Mouse (Mus musculus) ovary, adult 18-20 months (tissue): Measurements from ENCODE around the gene Tbc1d4.

ENCODE experiments used
- DNase-seq: peaks from one replicate; pipeline ENCODE4 v3.0.0; 2022; ENCODE audit warnings: low spot score, mixed read lengths

Gene Tbc1d4

DNA sequence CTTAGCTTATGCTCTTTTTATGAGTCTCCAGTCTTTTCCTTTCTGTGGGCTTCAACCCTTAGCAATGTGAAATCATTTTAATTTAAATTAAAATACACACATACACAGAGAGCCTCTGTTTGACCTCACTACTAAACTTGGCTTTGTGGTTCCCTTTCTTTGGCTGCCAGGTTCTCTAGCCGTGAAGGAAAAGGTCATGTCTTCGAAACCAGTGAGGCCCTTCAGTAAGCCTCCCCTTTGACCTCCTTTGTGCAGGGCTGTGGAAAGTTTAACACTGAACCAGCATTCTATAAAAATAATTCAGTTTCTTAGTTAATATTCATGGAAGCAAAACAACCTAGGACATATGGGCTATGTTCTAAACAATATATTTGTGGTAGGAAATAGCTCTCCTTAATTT lies 78.5 kb downstream of the Tbc1d4 start:
- no peak for DNase-seq

DNA sequence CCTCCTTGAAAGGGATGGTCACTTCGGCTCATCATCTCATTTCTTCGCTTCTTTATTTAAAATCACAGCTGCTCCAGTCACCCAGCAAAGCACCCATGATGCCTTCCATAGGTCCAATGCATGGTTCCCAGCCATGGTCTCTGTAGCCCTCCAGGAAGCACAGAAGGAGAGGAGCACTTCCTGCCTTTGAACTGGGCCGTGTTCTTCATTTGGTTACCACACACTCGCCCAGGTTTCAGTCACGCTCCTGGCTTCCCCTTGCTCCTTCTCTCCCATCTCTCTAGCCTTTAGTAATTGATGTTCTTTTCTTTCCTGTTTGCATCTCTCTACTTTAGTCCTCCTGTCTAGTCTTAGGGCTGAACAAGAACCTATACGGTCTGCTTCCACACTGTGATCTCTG lies 79.8 kb downstream of the Tbc1d4 start:
- no peak for DNase-seq

DNA sequence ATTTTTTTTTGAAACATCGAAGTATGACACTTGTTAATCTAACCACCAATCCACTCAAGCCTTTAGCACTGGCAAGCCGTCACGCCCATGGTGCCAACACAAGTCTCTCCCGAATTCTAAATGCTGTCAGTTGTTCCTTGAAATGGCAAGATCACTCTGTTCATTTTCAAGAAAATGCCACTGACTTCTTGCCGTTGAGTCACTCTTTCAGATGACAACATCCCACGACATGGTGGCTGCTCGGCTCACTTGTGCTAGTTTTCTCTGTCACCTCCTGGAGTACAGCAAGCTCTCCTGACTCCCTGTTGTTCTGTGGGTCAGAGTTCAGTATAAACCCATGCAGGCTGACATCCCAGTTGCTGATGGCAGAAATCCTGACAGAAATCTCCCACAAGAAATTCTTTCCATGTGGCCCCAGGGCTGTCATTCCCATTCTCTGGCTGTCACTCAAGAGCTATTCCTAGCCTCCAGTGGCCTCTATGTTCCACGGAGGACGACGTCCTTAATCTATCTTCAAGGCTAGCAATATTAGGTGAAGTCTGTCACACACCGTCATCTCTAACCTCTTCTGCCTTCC lies 81.5 kb downstream of the Tbc1d4 start:
- no peak for DNase-seq

DNA sequence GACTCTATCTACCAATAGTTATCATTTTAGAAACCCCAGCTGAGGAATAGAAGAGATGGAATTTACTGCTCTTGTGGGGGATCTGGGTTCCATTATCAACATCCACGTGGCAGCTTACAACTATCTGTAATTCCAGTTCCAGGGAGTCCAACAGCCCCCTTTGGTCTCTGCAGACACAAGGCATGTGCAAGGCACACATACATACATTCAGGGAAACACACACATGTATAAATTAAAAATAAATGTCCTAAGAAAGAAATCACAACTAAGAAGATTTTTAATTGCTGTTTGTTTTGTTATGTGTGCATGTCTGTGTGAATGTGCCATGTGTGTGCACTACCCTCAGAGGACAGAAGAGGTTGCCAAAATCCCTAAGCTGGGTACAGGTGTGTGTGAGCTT lies 82.5 kb downstream of the Tbc1d4 start:
- no peak for DNase-seq

DNA sequence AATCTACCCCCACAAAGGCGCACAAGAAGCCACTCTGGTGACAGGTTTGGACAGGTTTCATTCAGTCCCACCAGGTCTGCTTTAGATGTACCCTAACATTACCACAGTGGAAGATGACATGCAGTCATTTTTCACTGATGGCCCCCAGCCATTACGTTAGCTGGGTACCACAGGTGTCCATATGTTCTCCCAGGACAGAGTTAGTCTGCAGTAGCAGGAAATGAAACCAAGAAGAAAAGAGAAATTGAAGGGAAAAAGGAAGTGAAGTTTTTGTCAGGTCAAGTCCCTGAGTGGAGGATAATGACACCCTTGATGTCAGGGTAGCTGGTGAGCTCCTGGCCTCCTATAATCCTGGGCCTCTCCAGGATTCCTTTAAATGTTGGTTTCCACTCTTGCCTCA lies 89.0 kb downstream of the Tbc1d4 start:
- no peak for DNase-seq

DNA sequence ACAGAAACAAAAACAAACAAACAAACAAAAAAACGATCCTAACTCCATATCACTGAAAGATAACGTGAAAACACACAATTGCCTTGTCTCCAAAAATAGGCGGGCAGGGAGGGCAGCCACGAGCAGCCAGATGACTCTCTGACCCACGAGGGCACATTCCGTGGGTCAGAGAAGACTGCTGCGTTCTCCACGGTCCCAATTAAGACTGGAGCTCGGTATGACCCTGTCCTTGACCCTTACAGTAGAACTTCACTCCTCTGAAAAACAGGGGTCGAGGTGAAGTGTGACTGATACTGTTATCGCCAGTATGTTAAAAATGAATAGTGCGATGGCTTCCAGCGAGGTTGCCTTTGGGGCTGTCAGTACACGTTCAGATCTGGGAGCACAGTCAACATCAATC lies 90.7 kb downstream of the Tbc1d4 start:
- no peak for DNase-seq

DNA sequence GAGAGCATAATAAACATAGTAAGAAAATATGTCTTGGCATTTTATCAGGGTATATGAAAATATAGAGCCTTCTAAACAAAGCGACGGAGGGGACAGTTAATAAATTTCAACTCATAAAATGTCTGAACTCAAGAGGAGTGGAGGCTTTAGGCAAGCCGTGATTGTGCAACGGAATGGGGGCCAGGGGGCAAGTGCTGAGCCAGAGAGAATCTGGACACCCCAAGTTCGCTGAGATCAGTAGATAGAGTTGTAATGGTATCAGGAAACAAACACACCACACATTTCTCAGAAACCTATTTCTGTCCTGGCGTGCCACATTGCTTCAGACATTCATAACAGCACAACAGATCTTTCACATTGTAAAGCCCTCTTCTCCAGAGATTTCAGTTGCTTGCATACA lies 91.2 kb downstream of the Tbc1d4 start:
- DNase-seq = no peak

DNA sequence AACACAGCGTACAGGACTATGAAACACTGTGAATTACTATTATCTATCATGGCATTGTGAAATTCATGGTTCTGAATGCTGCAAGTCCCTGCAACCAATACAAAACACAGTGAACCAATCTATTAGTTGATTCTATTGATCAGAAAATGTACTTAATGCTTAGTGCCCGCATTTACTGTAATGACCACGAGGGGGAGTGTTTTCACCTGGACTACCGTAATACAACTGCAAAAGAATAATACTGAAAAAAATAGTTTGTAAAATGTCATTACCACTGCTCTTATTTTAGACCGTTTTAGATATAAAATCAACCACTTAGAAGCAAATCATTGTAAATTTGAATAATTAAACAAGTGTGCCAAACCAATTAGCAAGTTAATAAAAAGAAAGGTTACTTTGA lies 91.7 kb downstream of the Tbc1d4 start:
- DNase-seq = no peak

DNA sequence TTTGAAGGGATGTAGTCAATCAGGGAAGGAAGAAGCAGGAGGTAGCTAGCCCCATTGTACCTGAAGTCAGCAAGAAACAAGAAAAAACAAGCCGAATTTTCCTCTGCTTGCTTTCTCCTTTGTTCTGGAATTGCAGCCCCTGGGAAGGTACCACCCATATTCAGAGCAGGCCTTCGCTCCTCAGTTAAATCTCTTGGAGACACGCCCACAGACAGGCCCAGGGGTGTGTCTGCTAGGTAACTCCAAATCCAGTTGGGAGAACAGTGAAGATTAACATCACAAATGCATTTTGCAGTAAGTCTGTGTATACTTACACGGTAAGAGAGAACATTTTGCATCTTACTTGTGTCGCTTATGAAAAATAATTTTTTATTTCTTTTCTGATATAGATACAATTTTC lies 92.1 kb downstream of the Tbc1d4 start:
- DNase-seq = no peak

DNA sequence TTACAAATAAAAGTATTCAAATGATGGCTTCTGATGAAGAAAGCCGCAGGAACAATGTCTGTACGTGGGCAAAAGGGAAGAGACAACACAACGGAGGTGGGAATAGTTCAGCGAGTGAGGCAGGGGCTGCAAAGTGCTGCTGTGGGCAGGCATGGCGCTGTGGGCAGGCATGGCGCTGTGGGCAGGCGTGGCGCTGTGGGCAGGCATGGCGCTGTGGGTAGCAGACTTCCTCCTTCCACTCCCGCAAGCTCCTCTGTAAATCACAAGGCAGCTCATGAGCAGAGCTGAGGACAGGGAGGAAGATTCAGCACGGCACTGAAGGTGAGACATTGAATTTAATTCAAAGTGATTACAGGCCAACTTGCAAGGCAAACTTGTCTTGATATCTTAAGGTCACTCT lies 93.0 kb downstream of the Tbc1d4 start:
- DNase-seq = no peak

DNA sequence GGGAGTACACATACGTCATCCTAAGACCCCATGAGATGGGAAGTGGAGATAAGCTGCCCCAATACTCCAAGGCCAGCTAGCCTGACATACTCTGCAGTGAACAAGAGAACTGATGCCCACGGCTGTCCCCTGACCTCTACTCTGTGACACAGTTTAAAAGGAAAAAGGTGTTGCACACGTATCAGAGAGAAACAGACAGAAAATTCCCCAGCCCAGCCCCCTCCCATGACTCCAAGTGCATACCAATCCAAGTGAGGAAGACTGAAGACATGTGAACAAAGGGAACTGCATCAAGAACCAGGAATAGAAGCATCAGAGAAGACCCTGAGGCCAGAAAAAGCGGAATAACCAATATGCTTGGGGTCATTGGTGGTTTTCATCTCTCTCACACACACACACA lies 93.7 kb downstream of the Tbc1d4 start:
- no peak for DNase-seq

DNA sequence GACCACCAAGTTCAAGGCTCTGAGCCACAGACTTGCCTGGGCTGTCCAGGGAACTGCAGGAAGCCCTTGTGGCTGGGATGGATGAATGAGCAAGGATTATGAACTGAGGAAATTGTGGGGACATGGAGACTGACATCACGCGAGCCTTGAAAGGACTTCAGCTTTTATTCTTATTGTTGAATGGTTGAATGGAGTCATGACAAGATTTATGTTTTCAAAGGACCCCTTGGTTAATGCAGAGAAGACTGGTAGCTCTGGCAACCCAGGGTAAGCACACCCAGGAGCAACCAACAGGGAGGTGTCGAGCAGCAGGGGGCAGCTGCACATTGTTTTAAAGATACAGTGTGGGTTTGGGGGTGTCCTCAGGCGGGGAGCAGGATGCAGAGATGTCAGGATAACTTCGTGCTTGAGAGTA lies 94.4 kb downstream of the Tbc1d4 start:
- no peak for DNase-seq

DNA sequence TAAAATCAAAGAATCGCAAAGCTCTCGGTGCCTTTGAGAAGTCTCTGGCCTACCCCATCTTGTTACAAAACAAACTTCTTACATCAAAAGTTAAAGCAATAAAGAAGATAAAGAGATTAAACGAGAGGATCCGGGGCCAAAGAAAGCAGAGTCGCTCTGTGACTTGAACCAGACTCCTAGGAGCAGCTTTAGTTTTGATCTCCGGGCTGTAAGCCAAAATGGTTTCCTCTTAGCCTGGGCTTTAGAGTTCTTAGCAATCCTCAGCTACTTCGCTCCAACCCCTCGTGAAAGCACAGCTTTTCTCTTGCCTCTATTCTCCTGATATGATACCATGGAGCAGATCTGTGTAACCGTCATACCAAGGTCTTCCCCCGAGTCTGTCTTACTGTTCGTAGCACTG lies 95.8 kb downstream of the Tbc1d4 start:
- DNase-seq = no peak

DNA sequence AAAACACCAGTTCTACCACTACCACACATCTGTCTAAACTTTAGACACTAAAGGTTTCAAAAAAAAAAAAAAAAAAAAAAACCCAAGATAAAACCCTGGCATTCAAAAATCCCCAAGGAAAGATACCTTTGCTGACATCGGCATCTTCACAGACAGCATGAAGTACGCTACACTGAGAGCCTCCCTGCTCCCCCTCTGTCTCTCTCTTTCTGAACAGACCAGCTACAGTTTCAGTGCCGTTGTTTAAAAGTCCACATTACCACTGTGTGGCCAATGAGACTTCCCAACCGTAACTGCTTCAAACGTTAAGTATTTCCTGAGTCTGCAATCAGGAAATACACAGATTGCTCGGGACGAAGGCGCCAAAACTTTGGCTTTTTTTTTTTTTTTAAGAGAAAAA lies 97.6 kb downstream of the Tbc1d4 start:
- no peak for DNase-seq

DNA sequence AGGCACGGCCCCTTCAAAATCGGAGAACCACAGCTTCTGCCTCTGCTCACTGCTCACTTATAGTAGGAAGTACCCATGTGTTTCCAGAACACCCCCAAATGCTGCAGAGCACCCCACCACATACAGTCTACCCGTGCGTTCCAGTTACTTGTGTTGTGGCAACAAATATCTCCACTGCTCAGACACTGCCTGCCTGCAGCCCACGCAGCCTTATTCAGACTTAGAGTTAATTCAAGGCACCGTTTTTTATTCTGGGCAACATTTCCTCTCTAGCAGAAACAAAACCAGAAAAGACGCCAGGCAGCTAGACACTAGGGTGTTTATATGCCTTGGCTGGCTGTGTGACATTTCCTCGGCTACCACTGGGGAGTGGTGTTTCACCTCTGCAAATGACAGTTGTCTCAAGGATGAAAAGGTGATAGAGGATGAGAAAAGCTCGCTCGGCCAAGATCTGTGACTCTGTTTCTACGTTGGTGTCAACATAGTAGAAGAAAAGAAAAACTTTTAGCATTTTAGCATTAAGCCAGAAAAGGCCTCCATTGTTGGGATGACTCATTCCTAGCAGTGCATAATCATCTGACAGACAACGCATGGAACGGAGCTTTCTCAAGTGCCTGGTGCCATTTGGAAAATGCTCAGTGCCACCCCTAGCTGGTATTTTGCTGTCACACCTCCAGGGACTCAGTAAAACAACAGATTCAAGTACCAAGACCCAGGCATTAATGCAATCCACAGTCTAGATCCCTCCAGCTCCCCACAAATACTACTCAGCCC lies 98.3 kb downstream of the Tbc1d4 start:
- DNase-seq = no peak

DNA sequence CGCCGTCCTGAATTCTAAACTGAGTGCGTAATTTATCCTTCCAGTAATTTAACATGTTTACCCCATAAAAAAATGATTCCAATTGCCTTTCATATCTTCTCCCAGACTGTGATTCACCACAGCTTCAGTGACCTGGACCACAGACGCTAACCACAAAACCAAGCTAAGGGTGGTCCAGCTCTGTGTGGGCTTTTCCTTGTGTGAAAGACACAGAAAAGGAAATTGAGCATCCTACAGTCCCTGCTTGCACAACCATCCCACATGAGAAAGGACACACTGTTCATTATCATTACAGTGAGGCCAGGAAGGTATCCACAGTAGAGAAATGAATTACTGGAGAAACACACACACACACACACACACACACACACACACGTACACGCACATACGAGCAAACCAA lies 99.2 kb downstream of the Tbc1d4 start:
- DNase-seq = no peak

DNA sequence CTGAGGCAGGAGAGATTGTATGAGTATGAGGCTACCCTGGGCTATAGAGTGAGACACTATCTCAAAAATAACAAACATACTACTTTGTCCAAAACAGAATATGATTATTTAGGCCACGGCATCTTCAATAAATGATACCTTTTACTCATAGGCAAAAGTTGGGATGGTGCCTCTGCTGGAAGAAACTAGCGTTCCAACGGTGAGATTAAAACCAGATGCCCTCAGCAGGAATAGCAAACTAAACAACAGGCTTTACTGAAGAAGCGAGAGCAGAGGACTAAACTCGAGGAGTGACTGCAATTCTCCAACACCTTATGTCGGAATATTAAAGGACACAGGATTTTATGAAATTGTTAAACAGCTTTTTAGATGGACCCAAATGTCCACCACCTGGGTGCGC lies 101.0 kb downstream of the Tbc1d4 start:
- DNase-seq = no peak

DNA sequence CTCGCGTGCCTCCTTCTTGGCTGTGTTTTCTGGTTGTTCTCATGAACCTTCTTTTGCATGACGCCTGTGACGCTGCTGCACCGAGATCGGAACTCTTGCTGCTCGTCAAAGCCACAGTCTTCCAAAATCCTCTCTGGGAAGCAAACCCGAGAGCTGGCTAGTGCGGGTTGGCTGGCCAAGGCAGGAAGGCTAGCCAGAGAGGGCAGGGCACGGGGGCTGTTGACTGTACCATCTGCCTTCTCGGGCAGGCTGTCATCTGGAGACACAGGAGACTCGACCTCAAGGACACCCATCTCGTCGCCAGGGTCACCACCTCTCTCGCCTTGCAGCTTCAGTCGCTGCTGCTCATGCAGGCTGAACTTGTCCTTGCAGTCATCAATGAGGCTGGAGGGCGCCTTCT lies 101.8 kb downstream of the Tbc1d4 start:
- peak; percentile 22 for DNase-seq

DNA sequence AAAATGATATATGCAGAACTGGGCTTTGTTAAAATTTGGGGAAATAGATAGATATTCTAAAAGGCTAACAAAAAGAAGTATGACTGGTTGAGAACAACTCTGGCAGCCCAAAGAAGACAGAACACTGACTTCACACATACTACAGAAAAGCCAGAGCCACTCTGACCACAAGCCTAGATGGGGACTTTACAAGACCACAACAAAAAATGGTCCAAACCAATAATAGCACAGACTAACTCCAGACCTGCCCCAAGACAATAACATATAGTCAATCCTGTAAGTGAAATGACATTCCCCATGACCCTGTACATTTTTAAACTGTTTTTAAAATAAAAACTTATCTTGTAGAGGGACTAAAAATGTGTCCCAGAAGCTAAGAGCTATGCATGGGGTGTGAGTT lies 103.2 kb downstream of the Tbc1d4 start:
- DNase-seq = no peak

DNA sequence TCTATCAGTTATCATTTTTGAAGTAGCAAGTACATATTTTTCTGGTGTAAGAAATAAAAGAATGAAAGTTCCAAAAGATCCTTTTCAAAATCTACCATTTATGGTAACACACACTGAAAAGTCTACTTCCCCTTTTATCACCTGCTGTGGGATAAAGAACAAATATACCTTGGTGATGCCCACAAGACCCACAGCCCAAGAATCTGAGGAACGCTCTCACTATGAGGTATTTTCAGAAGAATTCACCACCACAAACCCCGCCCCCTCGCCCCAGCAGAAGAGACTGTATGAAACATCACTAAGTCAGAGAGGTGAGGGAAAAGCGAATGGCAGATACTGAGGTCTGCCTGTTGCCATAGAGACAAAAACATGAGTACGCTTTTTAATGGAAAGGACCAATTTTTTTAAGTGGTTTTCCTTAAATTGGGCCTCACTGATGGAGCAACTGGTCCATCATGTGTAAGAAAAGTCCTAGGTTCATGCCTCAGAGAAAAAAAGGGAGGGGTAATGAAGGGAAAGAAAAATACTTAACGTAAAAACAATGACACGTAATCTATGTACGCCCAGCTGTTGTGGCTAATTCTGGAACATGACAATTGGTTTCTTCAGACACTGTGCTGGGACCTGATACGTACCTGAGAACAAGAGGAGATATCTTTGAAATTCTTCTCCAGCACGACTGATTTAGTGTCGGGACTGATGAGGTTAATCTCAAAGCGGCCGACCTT lies 104.4 kb downstream of the Tbc1d4 start:
- DNase-seq = no peak

DNA sequence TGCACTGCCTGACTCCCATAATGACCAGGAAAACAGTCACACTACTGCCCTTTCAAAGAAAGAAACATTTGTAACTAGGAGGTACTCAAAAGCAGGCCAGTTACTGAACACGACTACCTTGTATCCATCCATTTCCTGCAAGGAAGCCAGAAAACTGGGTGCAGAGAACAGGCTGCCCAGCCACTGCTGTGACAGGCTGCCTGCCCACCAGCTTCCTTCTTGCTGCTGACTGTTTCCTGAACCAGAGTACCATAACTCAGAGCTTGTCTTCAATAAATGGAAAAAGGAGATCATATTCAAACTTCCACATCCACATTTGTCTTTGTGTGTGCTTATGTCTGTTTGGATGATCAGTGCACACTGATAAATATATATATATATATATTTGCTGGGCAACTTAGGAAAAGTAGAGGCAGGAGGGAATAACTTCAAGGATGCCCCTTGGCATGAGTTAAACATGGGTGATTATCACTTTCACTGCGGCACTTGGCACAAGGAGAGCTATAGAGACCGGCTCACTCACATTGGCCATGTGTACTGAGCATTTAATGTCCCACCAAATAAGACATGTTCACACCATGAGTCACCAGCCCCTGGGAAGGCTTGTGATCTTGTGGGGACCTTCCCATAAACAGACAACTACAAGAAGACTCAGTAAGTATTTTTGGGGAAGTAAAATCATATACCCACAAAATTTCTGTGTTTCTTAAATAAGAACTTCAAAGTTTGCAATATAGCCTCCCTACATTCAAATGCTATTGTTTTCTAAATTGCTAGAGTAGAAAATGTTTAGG lies 105.6 kb downstream of the Tbc1d4 start:
- no peak for DNase-seq

DNA sequence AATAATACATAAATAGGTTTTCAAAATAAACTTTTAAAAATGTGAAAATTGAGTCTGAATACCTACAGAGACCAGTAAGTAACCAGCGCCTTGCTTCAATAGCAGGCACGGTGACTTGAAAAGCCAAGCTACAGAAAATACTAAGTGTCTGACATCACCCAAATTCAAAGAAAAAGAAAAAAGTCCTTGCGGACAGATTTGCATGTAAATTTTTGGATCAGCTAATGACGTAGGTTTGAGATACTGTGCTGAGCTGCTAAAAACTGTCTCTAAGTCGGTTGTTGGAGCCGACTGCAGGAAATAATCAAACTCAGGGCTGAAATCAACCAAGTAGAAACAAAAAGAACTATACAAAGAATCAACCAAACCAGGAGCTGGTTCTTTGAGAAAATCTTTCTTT lies 107.1 kb downstream of the Tbc1d4 start:
- DNase-seq = no peak

DNA sequence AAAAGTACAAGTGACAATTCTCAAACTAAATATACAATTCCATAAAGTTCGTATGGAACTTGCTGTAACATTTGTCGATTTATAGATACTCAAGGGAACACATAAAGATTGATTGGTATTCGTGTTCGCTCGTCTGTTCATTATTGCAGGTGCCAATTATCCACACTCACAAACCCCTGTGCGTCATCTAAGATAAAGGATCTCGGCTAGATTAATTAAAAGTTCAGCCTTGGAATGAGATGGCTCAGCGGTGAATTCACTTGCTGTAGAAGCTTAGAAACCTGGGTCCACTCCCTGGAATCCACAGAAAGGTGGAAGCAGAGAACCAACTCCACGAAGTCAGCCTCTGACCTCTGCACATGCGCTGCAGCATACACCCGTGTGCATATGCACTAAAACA lies 107.5 kb downstream of the Tbc1d4 start:
- DNase-seq = no peak
